Mouse (Mus musculus) stomach, embryonic 16.5 days (tissue): ENCODE data around the gene Pf4. TPM values are rescaled to one million over a fixed set of nuclear protein-coding genes. Genes with fewer than 3 reads are reported as not detected.

Experiments
- ATAC-seq: fragments of 200-750 bp; cut with Nextera tagmentation; 2 replicates; pipeline ENCODE4 v1.8.0; 2017; ENCODE audit warnings: moderate number of reproducible peaks, moderate TSS enrichment; ENCODE audit not compliant: insufficient read depth, low FRiP score
- H3K27ac ChIP-seq: fragments of 300-500 bp; sonication (generic); 2 replicates; pipeline ENCODE4 v1.5.1; 2014; ENCODE audit warnings: low read length
- H3K27me3 ChIP-seq: fragments of 300-500 bp; sonication (generic); 2 replicates; pipeline ENCODE4 v1.6.1; 2014; ENCODE audit warnings: low read length, control low read depth, mixed read lengths; ENCODE audit not compliant: control insufficient read depth, insufficient read depth
- H3K36me3 ChIP-seq: fragments of 300-500 bp; sonication (generic); 2 replicates; pipeline ENCODE4 v1.6.1; 2014; ENCODE audit warnings: low read length; ENCODE audit not compliant: control insufficient read depth, insufficient read depth
- H3K4me1 ChIP-seq: fragments of 300-500 bp; sonication (generic); 2 replicates; pipeline ENCODE4 v1.6.1; 2014; ENCODE audit warnings: low read length, control low read depth, mixed read lengths; ENCODE audit not compliant: control insufficient read depth, insufficient read depth
- H3K4me2 ChIP-seq: fragments of 300-500 bp; sonication (generic); 2 replicates; pipeline ENCODE4 v1.6.1; 2014; ENCODE audit warnings: low read depth, low read length, mixed read lengths
- H3K4me3 ChIP-seq: fragments of 300-500 bp; sonication (generic); replicated peaks from 2 replicates; pipeline ENCODE4 v1.5.1; 2014; ENCODE audit warnings: mild to moderate bottlenecking, low read length
- H3K9ac ChIP-seq: fragments of 300-500 bp; sonication (generic); 2 replicates; pipeline ENCODE4 v1.6.1; 2014; ENCODE audit warnings: low read length
- H3K9me3 ChIP-seq: fragments of 300-500 bp; sonication (generic); replicated peaks from 2 replicates; pipeline ENCODE4 v1.6.1; 2016; ENCODE audit warnings: low read length, control low read depth; ENCODE audit not compliant: control insufficient read depth
- WGBS: fragments of 180-500 bp; shearing (Covaris S2); extraction: QIAGEN DNeasy Blood & Tissue Kit; methylation state at CpG from one replicate; pipeline ENCODE4 v1.1.7; 2014; 5-methylcytosine and 5-hydroxymethylcytosine counted together
- microRNA-seq: library from miRNA; unstranded; fragments of <30 nt; microRNA quantifications from one replicate; pipeline ENCODE4, GENCODE M21; 2016
- polyA plus RNA-seq: library from polyadenylated mRNA; unstranded; fragments of >200 nt; fragmentation: Nextera tagmentation; extraction: Ambion mirVana; gene quantifications from 2 replicates; pipeline ENCODE4 v1.2.1, GENCODE M21; 2015

Gene Pf4
- polyA plus RNA-seq, 1 experiment from 2014 or later = 96.2 TPM

DNA sequence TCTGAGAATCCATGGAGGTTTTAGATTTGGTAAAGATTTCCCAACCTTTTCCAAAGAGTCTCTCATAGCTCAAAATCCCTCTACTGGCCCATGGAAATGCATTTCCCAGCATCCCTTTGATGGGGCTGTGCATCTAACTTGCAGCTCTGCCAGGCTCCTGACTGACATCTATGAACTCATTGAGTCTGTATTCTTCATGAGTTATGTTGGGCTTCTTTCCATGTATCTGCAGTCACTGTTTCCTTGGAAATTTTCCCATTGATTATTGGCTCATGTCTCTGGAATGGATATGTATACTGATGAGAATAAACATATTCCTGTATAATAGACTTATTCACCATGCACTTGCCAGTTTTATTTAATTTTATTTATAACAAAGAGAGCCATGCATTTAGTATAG, 33.8 kb downstream of the Pf4 start:
- no peaks in the 10 kb centered on the region for H3K27me3 ChIP-seq
- H3K9ac ChIP-seq = no peak overlapping the region
- no peak overlapping the region for H3K4me2 ChIP-seq
- no peaks in the 10 kb centered on the region for H3K9me3 ChIP-seq
- no peak overlapping the region for H3K4me3 ChIP-seq
- no peaks in the 10 kb centered on the region for H3K36me3 ChIP-seq
- no peak overlapping the region for H3K27ac ChIP-seq
- H3K4me1 ChIP-seq = no peaks in the 10 kb centered on the region
- peak; percentile 62 for ATAC-seq

DNA sequence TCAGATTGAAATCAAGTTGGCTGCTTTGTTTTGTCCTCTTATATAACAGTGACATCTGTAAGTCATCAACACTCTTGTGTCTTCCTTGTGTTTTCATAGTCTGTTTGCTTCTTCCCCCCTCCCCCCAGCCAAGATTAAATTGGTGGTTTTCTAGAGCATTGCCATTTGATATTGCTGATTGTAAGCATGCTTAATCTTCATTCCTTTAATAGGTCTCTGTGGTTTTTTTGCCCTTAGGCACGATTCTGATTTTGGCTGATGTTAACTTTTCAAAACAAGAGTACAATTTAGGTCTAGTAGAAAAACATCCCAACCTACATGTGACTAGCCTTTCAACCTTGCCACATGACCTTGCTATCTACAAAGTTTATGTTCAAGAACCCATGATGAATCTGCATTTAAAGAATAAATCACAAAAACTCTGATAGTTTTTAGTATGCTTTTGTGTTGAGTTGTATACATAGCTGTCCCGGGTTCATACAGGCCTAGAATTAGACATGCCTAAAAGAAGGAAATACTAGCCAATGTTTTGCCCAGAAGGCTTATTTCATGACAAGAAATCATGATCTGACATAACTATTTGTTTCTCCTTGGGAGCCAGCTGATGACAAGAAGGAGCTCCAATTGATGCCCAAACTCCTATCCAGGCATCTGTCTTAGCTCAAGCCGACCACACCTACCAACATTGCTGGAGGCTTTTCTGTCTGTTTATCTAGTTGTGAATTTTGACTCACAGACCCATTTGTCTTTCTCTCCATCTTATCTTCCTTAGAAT, 35.1 kb downstream of the Pf4 start:
- H3K4me3 ChIP-seq = no peak overlapping the region
- no peaks in the 10 kb centered on the region for H3K27me3 ChIP-seq
- no peaks in the 10 kb centered on the region for H3K36me3 ChIP-seq
- H3K9me3 ChIP-seq = no peaks in the 10 kb centered on the region
- H3K4me2 ChIP-seq = no peak overlapping the region
- WGBS = 60% methylated on average over 3 of the region's 3 CpGs
- no peaks in the 10 kb centered on the region for H3K4me1 ChIP-seq
- no peak overlapping the region for H3K9ac ChIP-seq
- no peak for ATAC-seq
- no peak overlapping the region for H3K27ac ChIP-seq

DNA sequence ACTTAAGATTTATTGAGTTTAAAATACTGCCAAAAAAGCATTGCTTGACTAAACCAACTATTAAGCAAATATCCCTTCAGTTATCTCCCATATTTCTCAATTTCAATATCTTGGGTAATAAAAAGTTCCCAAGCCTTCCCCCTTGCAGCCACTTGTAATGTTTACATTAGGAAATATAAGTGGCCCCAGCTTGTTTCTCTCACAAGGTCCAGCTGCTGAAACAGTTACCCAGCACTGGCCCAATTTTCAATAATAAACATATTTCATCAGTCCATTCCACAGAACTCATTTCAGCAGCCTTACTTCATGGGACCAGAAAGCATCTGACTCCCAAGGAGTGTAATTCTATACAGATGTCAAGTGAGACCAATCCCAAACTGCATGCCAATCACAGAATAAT, 47.5 kb downstream of the Pf4 start:
- Histone ChIP-seq H3K9ac (no peak overlapping the region), H3K9me3 (no peaks in the 10 kb centered on the region), H3K27ac (no peak overlapping the region), H3K4me3 (no peak overlapping the region), H3K27me3 (no peaks in the 10 kb centered on the region), H3K36me3 (no peaks in the 10 kb centered on the region), H3K4me1 (no peaks in the 10 kb centered on the region; the same call in 1 of the 2 replicates), H3K4me2 (no peak overlapping the region)
- ATAC-seq = no peak

Small RNA genes lying within 50 kb of the gene (microRNA-seq; reads per million reads assigned to microRNA genes)
- not detected for gene Gm24322

Other genes starting within 250 kb of the Pf4 start
- 0.12 and 0.14 TPM in 2 replicates for gene 5830473C10Rik, start 211.3 kb upstream of the Pf4 start, polyA plus RNA-seq
- gene Rassf6, start 131.8 kb upstream of the Pf4 start, polyA plus RNA-seq = 10.3 and 12.3 TPM in 2 replicates
- gene Cxcl5, start 13.1 kb upstream of the Pf4 start, polyA plus RNA-seq = 0.19 TPM in 1 of 2 replicates, not detected in the other
- 3.2 and 4.3 TPM in 2 replicates for gene Ppbp, start 3.9 kb upstream of the Pf4 start, polyA plus RNA-seq
- gene Cxcl3, start 13.7 kb downstream of the Pf4 start, polyA plus RNA-seq = not detected in 2 replicates
- gene Cxcl15, start 22.1 kb downstream of the Pf4 start, polyA plus RNA-seq = 1.9 and 2.3 TPM in 2 replicates
- 0.94 and 1.1 TPM in 2 replicates for gene Cxcl1, start 118.8 kb downstream of the Pf4 start, polyA plus RNA-seq
- gene Cxcl2, start 131.4 kb downstream of the Pf4 start, polyA plus RNA-seq = not detected in 2 replicates
- gene Mthfd2l, start 158.7 kb downstream of the Pf4 start, polyA plus RNA-seq = 26.9 and 32.9 TPM in 2 replicates